Mouse (Mus musculus) embryonic facial prominence, embryonic 11.5 days (tissue): Measurements from ENCODE around the gene Efl1. TPM values are rescaled to one million over a fixed set of nuclear protein-coding genes. Genes with fewer than 3 reads are reported as not detected.

ENCODE experiments used
- ATAC-seq: fragments of 200-750 bp; cut with Nextera tagmentation; replicated peaks from 2 replicates; pipeline ENCODE4 v1.8.0; 2017; ENCODE audit warnings: low read depth; ENCODE audit not compliant: insufficient number of reproducible peaks, low FRiP score, low TSS enrichment
- DNase-seq: peaks from one replicate; pipeline ENCODE4 v3.0.0-alpha.2; 2015; ENCODE audit warnings: low spot score
- H3K27ac ChIP-seq: fragments of 300-500 bp; sonication (generic); replicated peaks from 2 replicates; pipeline ENCODE4 v1.5.1; 2014; ENCODE audit warnings: mild to moderate bottlenecking, low read depth, low read length, control low read depth
- H3K27me3 ChIP-seq: fragments of 300-500 bp; sonication (generic); 2 replicates; pipeline ENCODE4 v1.6.1; 2014; ENCODE audit warnings: mild to moderate bottlenecking, low read length, moderate library complexity, mixed read lengths; ENCODE audit not compliant: control insufficient read depth, insufficient read depth
- H3K36me3 ChIP-seq: fragments of 300-500 bp; sonication (generic); replicated peaks from 2 replicates; pipeline ENCODE4 v1.6.1; 2014; ENCODE audit warnings: low read depth, mild to moderate bottlenecking, low read length, moderate library complexity, mixed read lengths; ENCODE audit not compliant: control insufficient read depth, insufficient read depth
- H3K4me1 ChIP-seq: fragments of 300-500 bp; sonication (generic); 2 replicates; pipeline ENCODE4 v1.6.1; 2014; ENCODE audit warnings: low read length, mixed read lengths; ENCODE audit not compliant: control insufficient read depth, insufficient read depth
- H3K4me2 ChIP-seq: fragments of 300-500 bp; sonication (generic); 2 replicates; pipeline ENCODE4 v1.6.1; 2014; ENCODE audit warnings: low read depth, mild to moderate bottlenecking, control low read depth, low read length, moderate library complexity
- H3K4me3 ChIP-seq: fragments of 300-500 bp; sonication (generic); 2 replicates; pipeline ENCODE4 v1.5.1; 2014; ENCODE audit warnings: low read depth, low read length, control low read depth
- H3K9ac ChIP-seq: fragments of 300-500 bp; sonication (generic); replicated peaks from 2 replicates; pipeline ENCODE4 v1.6.1; 2014; ENCODE audit warnings: mild to moderate bottlenecking, control low read depth, low read length
- H3K9me3 ChIP-seq: fragments of 300-500 bp; sonication (generic); replicated peaks from 2 replicates; pipeline ENCODE4 v1.6.1; 2016; ENCODE audit warnings: mild to moderate bottlenecking, low read length, inconsistent platforms, mixed read lengths; ENCODE audit not compliant: control insufficient read depth
- WGBS: fragments of 180-500 bp; shearing (Covaris S2); extraction: QIAGEN DNeasy Blood & Tissue Kit; methylation state at CpG from one replicate; pipeline ENCODE4 v1.1.7; 2014; 5-methylcytosine and 5-hydroxymethylcytosine counted together
- polyA plus RNA-seq: library from polyadenylated mRNA; unstranded; fragments of >200 nt; fragmentation: Nextera tagmentation; extraction: Ambion mirVana; gene quantifications from 2 replicates; pipeline ENCODE4 v1.2.1, GENCODE M21; 2014

Efl1 gene
- polyA plus RNA-seq, 1 experiment from 2014 or later, result 24.0 TPM

DNA sequence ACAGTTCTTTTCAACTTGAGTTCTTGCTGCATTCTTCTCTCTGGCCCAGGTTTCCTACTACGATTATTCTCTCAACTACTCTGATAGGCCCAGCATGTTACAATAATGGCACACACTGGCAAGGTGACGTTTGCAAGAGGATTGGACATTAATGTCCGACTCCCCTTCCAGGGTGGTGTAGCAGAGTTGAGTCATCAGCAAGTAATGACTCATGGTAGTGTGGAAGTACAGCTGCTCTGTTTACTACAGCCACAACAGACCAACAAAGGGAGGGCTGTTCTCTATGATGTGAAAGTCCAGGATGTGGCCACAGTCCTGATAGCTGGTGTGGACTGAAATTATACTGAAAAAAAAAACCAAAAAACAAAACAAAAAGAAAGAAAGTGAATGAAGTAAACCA, 16.2 kb downstream of the Efl1 start:
- DNase-seq (no peak), ATAC-seq (no peak)
- no peak overlapping the region for H3K9ac ChIP-seq
- no peaks in the 10 kb centered on the region for H3K9me3 ChIP-seq
- H3K27ac ChIP-seq, result no peak overlapping the region
- 88% methylated on average over 3 of the region's 3 CpGs for WGBS
- H3K4me1 ChIP-seq, result no peaks in the 10 kb centered on the region
- H3K4me3 ChIP-seq, result no peak overlapping the region
- H3K4me2 ChIP-seq, result no peak overlapping the region
- no peaks in the 10 kb centered on the region for H3K27me3 ChIP-seq
- peaks cover 6% of the 10 kb centered on the region for H3K36me3 ChIP-seq

DNA sequence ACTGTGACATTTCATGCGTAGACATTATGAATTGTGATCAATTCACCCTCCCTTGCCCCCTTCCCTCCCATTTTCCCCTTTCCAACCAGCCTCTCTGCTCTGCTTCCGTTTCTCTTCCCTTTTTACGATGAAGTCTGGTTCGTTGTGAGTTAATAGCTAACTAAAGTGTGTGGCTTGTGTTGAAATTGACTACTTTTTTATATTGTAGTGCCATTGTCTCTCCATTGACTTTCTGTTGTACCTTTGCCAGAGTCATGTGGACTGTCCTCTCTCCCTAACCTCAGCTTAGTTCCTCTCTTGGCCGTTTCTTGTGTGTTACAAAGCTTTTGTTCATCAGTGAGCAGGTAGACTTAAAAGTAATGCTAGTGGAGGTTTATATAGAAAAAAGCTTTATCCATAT, 27.6 kb downstream of the Efl1 start:
- whole genome bisulfite sequencing, result 91% methylated on average over 5 of the region's 5 CpGs
- Histone ChIP-seq H3K4me2 (no peak overlapping the region), H3K4me3 (no peak overlapping the region), H3K36me3 (no peaks in the 10 kb centered on the region; the same call in 1 of the 2 replicates), H3K27me3 (no peaks in the 10 kb centered on the region), H3K4me1 (no peaks in the 10 kb centered on the region), H3K9ac (no peak overlapping the region), H3K9me3 (no peaks in the 10 kb centered on the region), H3K27ac (no peak overlapping the region)
- DNase-seq (no peak), ATAC-seq (no peak)

DNA sequence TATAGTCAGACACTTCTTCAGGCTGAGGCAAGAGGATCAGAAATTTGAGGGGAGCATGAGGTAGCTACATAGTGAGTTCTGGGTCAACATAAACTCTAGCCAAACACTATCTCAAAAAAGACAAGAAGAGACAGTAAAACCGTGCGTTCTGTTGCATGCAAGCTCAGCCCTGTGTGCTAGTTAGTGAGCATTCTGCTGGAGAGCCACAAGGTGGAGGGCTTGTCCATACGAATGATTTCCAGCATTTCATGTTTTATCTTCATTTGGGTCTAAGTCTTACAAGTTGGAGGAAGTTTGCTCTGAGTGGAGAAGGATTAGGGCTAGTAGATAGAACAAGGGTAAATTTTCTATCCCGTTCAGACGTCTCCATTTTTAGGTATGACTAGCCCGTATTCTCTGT, 28.4 kb downstream of the Efl1 start:
- WGBS, result 87% methylated on average over 6 of the region's 6 CpGs
- DNase-seq (peak; percentile 40), ATAC-seq (no peak)
- Histone ChIP-seq H3K4me1 (no peaks in the 10 kb centered on the region), H3K36me3 (no peaks in the 10 kb centered on the region; the same call in 1 of the 2 replicates), H3K9me3 (no peaks in the 10 kb centered on the region), H3K27me3 (no peaks in the 10 kb centered on the region), H3K9ac (no peak overlapping the region), H3K4me3 (no peak overlapping the region), H3K4me2 (no peak overlapping the region), H3K27ac (no peak overlapping the region)

- DNase-seq (no peak), ATAC-seq (no peak)
- Histone ChIP-seq H3K36me3 (no peaks in the 10 kb centered on the region; the same call in 1 of the 2 replicates), H3K9ac (no peak overlapping the region), H3K27me3 (no peaks in the 10 kb centered on the region), H3K27ac (no peak overlapping the region), H3K9me3 (no peaks in the 10 kb centered on the region), H3K4me1 (no peaks in the 10 kb centered on the region), H3K4me3 (no peak overlapping the region), H3K4me2 (no peak overlapping the region)
- WGBS, result 92% methylated on average over 5 of the region's 5 CpGs
Observed at GRCm38 (mm10) chr7:82679901-82680300, 31.5 kb downstream of the Efl1 start.

- H3K9ac ChIP-seq, result no peak overlapping the region
- H3K36me3 ChIP-seq, result no peaks in the 10 kb centered on the region; the same call in 1 of the 2 replicates
- no peak overlapping the region for H3K4me2 ChIP-seq
- H3K4me3 ChIP-seq, result no peak overlapping the region
- no peaks in the 10 kb centered on the region for H3K9me3 ChIP-seq
- no peaks in the 10 kb centered on the region for H3K4me1 ChIP-seq
- 52% methylated on average over 3 of the region's 3 CpGs for WGBS
- H3K27me3 ChIP-seq, result no peaks in the 10 kb centered on the region
- no peak for ATAC-seq
- H3K27ac ChIP-seq, result no peak overlapping the region
- peak; percentile 28 for DNase-seq
Observed at GRCm38 (mm10) chr7:82688736-82689135, 40.3 kb downstream of the Efl1 start.

GRCm38 (mm10) chr7:82691021-82691738, 42.8 kb downstream of the Efl1 start:
- Histone ChIP-seq H3K36me3 (no peaks in the 10 kb centered on the region; the same call in 1 of the 2 replicates), H3K4me2 (no peak overlapping the region), H3K9me3 (no peaks in the 10 kb centered on the region), H3K4me3 (no peak overlapping the region), H3K27ac (no peak overlapping the region), H3K9ac (no peak overlapping the region), H3K27me3 (no peaks in the 10 kb centered on the region), H3K4me1 (no peaks in the 10 kb centered on the region)
- WGBS, result 79% methylated on average over 6 of the region's 6 CpGs
- ATAC-seq (no peak), DNase-seq (no peak)

DNA sequence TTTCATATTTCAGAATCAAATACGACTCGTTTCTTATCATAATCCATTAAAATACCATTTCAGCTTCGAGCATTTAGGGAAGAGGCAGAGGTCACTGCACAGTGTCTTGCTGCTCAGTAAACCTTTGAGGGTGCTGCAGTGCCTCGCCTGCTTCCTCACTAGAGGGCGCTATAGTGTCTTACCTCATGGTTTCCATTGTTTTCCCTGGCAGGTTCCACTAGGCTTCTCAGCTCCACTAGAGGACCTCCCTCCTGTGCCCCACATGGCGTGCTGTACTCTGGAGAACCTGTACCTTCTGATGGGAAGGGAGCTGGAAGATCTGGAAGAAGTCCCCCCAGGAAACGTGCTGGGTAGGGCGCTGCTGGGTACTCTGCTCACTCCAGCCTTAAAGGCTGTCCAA, 49.3 kb downstream of the Efl1 start:
- H3K36me3 ChIP-seq, result no peaks in the 10 kb centered on the region; the same call in 1 of the 2 replicates
- DNase-seq, result no peak

DNA sequence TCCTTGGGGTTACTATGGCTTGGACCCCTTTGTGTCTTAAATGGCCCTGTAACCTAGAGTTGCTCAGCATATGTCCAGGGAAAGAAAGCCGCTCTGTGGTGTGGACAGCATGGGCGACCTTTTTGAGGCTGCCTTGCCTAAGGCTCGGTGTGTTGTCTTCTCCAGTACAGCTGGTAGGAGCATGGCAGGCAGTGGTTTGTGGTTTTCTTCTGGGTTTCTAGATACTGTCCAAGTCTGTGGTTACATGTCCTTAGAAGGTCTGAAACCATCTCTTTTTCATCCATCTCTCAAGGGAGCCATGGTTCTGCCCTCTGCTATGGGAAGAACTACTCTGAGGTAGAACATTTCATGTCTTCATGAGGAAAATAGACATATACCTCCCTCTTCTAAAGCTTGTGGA, 50.6 kb downstream of the Efl1 start:
- no peaks in the 10 kb centered on the region for H3K36me3 ChIP-seq
- DNase-seq, result no peak
- no peak overlapping the region for H3K27ac ChIP-seq
- H3K9ac ChIP-seq, result no peak overlapping the region
- no peaks in the 10 kb centered on the region for H3K9me3 ChIP-seq
- no peak overlapping the region for H3K4me3 ChIP-seq
- H3K4me1 ChIP-seq, result no peaks in the 10 kb centered on the region
- 90% methylated on average over 3 of the region's 3 CpGs for WGBS
- no peaks in the 10 kb centered on the region for H3K27me3 ChIP-seq
- no peak overlapping the region for H3K4me2 ChIP-seq
- ATAC-seq, result no peak

More for the DNA sequence above, 49.3 kb downstream of the Efl1 start:
- Histone ChIP-seq H3K9ac (no peak overlapping the region), H3K27me3 (no peaks in the 10 kb centered on the region), H3K27ac (no peak overlapping the region), H3K4me1 (no peaks in the 10 kb centered on the region), H3K4me3 (no peak overlapping the region), H3K4me2 (no peak overlapping the region), H3K9me3 (no peaks in the 10 kb centered on the region)
- ATAC-seq, result no peak
- WGBS, result 77% methylated on average over 8 of the region's 8 CpGs
